Mouse (Mus musculus): ENCODE data around the gene Agpat2. TPM values are rescaled to one million over a fixed set of nuclear protein-coding genes. Genes with fewer than 3 reads are reported as not detected.

The Agpat2 gene
- total RNA-seq, 2 experiments from 2014 or later = 42.4 to 55.2 TPM

GRCm38 (mm10) chr2:26580751-26581150, 23.5 kb downstream of the Agpat2 start:
- no peak for ATAC-seq (replicated peaks; ENCODE audit: poor library complexity, severe bottlenecking)

GRCm38 (mm10) chr2:26579714-26580113, 24.5 kb downstream of the Agpat2 start, which contains the start of gene Egfl7:
TSS of gene Egfl7 (plus strand) at chr2:26580014.
- ATAC-seq (replicated peaks; ENCODE audit: poor library complexity, severe bottlenecking) = no peak

GRCm38 (mm10) chr2:26578369-26578768, 25.8 kb downstream of the Agpat2 start:
- peak; percentile 84 for ATAC-seq (replicated peaks; ENCODE audit: poor library complexity, severe bottlenecking)

- no peak for ATAC-seq (replicated peaks; ENCODE audit: poor library complexity, severe bottlenecking)
Measured at GRCm38 (mm10) chr2:26576462-26576861, 27.8 kb downstream of the Agpat2 start.

GRCm38 (mm10) chr2:26575865-26576264, 28.4 kb downstream of the Agpat2 start:
- no peak for ATAC-seq (replicated peaks; ENCODE audit: poor library complexity, severe bottlenecking)

GRCm38 (mm10) chr2:26575378-26575777, 28.8 kb downstream of the Agpat2 start:
- ATAC-seq (replicated peaks; ENCODE audit: poor library complexity, severe bottlenecking) = no peak

GRCm38 (mm10) chr2:26574862-26575261, 29.4 kb downstream of the Agpat2 start:
- no peak for ATAC-seq (replicated peaks; ENCODE audit: poor library complexity, severe bottlenecking)

- ATAC-seq (replicated peaks; ENCODE audit: poor library complexity, severe bottlenecking) = no peak
Measured at GRCm38 (mm10) chr2:26573807-26574206, 30.4 kb downstream of the Agpat2 start.

GRCm38 (mm10) chr2:26573396-26573795, 30.8 kb downstream of the Agpat2 start:
- ATAC-seq (replicated peaks; ENCODE audit: poor library complexity, severe bottlenecking) = peak; percentile 17; the same call in 1 of the 2 replicates

GRCm38 (mm10) chr2:26571826-26572225, 32.4 kb downstream of the Agpat2 start:
- ATAC-seq (replicated peaks; ENCODE audit: poor library complexity, severe bottlenecking) = 0 out of 2 replicates have a peak, but pooled peaks have one; percentile 8

GRCm38 (mm10) chr2:26571400-26571799, 32.8 kb downstream of the Agpat2 start:
- peak; percentile 24; the same call in 1 of the 2 replicates for ATAC-seq (replicated peaks; ENCODE audit: poor library complexity, severe bottlenecking)

GRCm38 (mm10) chr2:26570034-26570433, 34.2 kb downstream of the Agpat2 start:
- peak; percentile 43 for ATAC-seq (replicated peaks; ENCODE audit: poor library complexity, severe bottlenecking)

GRCm38 (mm10) chr2:26566221-26566620, 38.0 kb downstream of the Agpat2 start:
- ATAC-seq (replicated peaks; ENCODE audit: poor library complexity, severe bottlenecking) = peak; percentile 91

GRCm38 (mm10) chr2:26561351-26562016, 42.7 kb downstream of the Agpat2 start:
- peak; percentile 70 for ATAC-seq (replicated peaks; ENCODE audit: poor library complexity, severe bottlenecking)

GRCm38 (mm10) chr2:26560506-26560905, 43.7 kb downstream of the Agpat2 start:
- ATAC-seq (replicated peaks; ENCODE audit: poor library complexity, severe bottlenecking) = no peak

- no peak for ATAC-seq (replicated peaks; ENCODE audit: poor library complexity, severe bottlenecking)
Measured at GRCm38 (mm10) chr2:26556535-26556993, 47.7 kb downstream of the Agpat2 start.

GRCm38 (mm10) chr2:26555076-26555475, 49.1 kb downstream of the Agpat2 start:
- ATAC-seq (replicated peaks; ENCODE audit: poor library complexity, severe bottlenecking) = 0 out of 2 replicates have a peak, but pooled peaks have one; percentile 29

GRCm38 (mm10) chr2:26553904-26554303, 50.3 kb downstream of the Agpat2 start:
- no peak for ATAC-seq (replicated peaks; ENCODE audit: poor library complexity, severe bottlenecking)

- no peak for ATAC-seq (replicated peaks; ENCODE audit: poor library complexity, severe bottlenecking)
Measured at GRCm38 (mm10) chr2:26552066-26552465, 52.2 kb downstream of the Agpat2 start.

- ATAC-seq (replicated peaks; ENCODE audit: poor library complexity, severe bottlenecking) = peak; percentile 47
Measured at GRCm38 (mm10) chr2:26551446-26551845, 52.8 kb downstream of the Agpat2 start.

GRCm38 (mm10) chr2:26550777-26551176, 53.4 kb downstream of the Agpat2 start:
- ATAC-seq (replicated peaks; ENCODE audit: poor library complexity, severe bottlenecking) = no peak

GRCm38 (mm10) chr2:26550205-26550604, 54.0 kb downstream of the Agpat2 start:
- no peak for ATAC-seq (replicated peaks; ENCODE audit: poor library complexity, severe bottlenecking)

Data from granulocyte monocyte progenitor cell, adult 5-6 weeks (primary cell).